Mouse (Mus musculus) stomach, postnatal 0 days (tissue): Measurements from ENCODE around the gene Dusp18. TPM values are rescaled to one million over a fixed set of nuclear protein-coding genes. Genes with fewer than 3 reads are reported as not detected.

ENCODE experiments used
- ATAC-seq: fragments of 200-750 bp; cut with Nextera tagmentation; 2 replicates; pipeline ENCODE4 v1.8.0; 2017; ENCODE audit not compliant: low FRiP score, low TSS enrichment
- DNase-seq: peaks from one replicate; pipeline ENCODE4 v3.0.0-alpha.2; 2016; ENCODE audit warnings: low spot score
- H3K27ac ChIP-seq: fragments of 300-500 bp; sonication (generic); replicated peaks from 2 replicates; pipeline ENCODE4 v1.5.1; 2014; ENCODE audit warnings: mild to moderate bottlenecking, control low read depth
- H3K27me3 ChIP-seq: fragments of 300-500 bp; sonication (generic); 2 replicates; pipeline ENCODE4 v1.6.1; 2014; ENCODE audit warnings: low read length; ENCODE audit not compliant: control insufficient read depth, insufficient read depth
- H3K36me3 ChIP-seq: fragments of 300-500 bp; sonication (generic); 2 replicates; pipeline ENCODE4 v1.6.1; 2014; ENCODE audit warnings: low read length, mixed read lengths; ENCODE audit not compliant: control insufficient read depth, insufficient read depth
- H3K4me1 ChIP-seq: fragments of 300-500 bp; sonication (generic); replicated peaks from 2 replicates; pipeline ENCODE4 v1.6.1; 2014; ENCODE audit warnings: antibody characterized with exemption; ENCODE audit not compliant: control insufficient read depth, insufficient read depth
- H3K4me2 ChIP-seq: fragments of 300-500 bp; sonication (generic); replicated peaks from 2 replicates; pipeline ENCODE4 v1.6.1; 2014; ENCODE audit warnings: low read depth, mild to moderate bottlenecking, control low read depth, moderate library complexity
- H3K4me3 ChIP-seq: fragments of 300-500 bp; sonication (generic); 2 replicates; pipeline ENCODE4 v1.5.1; 2014; ENCODE audit warnings: low read depth, low read length, control low read depth
- H3K9ac ChIP-seq: fragments of 300-500 bp; sonication (generic); 2 replicates; pipeline ENCODE4 v1.6.1; 2014; ENCODE audit warnings: mild to moderate bottlenecking, low read length, control low read depth, mixed read lengths
- H3K9me3 ChIP-seq: fragments of 300-500 bp; sonication (generic); 2 replicates; pipeline ENCODE4 v1.6.1; 2016; ENCODE audit warnings: low read length; ENCODE audit not compliant: control insufficient read depth
- CTCF ChIP-seq: IDR thresholded peaks from 2 replicates; pipeline ENCODE4 v1.5.1; 2016; ENCODE audit warnings: antibody characterized with exemption, low read depth, mild to moderate bottlenecking, moderate library complexity
- EP300 ChIP-seq: optimal IDR thresholded peaks from 2 replicates; pipeline ENCODE3; 2016; ENCODE audit warnings: antibody characterized with exemption
- WGBS: fragments of 180-500 bp; shearing (Covaris S2); extraction: QIAGEN DNeasy Blood & Tissue Kit; methylation state at CpG from one replicate; pipeline ENCODE4 v1.1.7; 2014; 5-methylcytosine and 5-hydroxymethylcytosine counted together
- polyA plus RNA-seq: library from polyadenylated mRNA; unstranded; fragments of >200 nt; fragmentation: Nextera tagmentation; extraction: Ambion mirVana; gene quantifications from 2 replicates; pipeline ENCODE4 v1.2.1, GENCODE M21; 2015

Gene Dusp18
- polyA plus RNA-seq, 1 experiment from 2014 or later, result 2.8 TPM

DNA sequence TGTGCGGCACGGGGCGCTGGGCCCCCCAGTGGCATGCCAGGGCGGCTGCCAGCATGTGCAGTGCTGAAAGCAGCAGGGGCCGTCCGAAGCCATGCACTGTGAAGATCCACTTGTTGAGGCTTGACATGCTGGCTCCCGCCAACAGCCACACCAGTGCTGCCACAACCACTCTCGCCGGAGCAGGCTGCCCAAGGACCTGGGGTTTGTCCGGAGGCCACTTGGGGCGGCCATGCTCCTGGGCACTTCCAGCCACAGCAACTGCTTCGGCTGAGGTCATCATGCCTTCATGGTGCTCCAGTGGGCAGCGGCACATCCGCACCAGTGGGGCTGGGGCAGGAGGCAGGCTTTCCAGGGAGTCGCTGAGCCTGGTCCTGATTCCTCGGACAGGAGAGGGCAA is 17.8 kb downstream of the Dusp18 start:
- Histone ChIP-seq H3K9me3 (no peaks in the 10 kb centered on the region), H3K27ac (peak overlapping the region; percentile 82), H3K36me3 (0 out of 2 replicates have a peak, but pooled peaks cover 2% of the 10 kb centered on the region), H3K4me2 (peak overlapping the region; percentile 88), H3K9ac (peak overlapping the region; percentile 67), H3K4me1 (peaks cover 11% of the 10 kb centered on the region), H3K4me3 (peak overlapping the region; percentile 58), H3K27me3 (no peaks in the 10 kb centered on the region)
- DNase-seq, result peak; percentile 36
- ATAC-seq, result no peak
- 0 out of 2 replicates have a peak, but pooled peaks have one; percentile 31 for TF ChIP-seq CTCF
- no peak for TF ChIP-seq EP300
- WGBS, result 3% methylated on average over 16 of the region's 16 CpGs

DNA sequence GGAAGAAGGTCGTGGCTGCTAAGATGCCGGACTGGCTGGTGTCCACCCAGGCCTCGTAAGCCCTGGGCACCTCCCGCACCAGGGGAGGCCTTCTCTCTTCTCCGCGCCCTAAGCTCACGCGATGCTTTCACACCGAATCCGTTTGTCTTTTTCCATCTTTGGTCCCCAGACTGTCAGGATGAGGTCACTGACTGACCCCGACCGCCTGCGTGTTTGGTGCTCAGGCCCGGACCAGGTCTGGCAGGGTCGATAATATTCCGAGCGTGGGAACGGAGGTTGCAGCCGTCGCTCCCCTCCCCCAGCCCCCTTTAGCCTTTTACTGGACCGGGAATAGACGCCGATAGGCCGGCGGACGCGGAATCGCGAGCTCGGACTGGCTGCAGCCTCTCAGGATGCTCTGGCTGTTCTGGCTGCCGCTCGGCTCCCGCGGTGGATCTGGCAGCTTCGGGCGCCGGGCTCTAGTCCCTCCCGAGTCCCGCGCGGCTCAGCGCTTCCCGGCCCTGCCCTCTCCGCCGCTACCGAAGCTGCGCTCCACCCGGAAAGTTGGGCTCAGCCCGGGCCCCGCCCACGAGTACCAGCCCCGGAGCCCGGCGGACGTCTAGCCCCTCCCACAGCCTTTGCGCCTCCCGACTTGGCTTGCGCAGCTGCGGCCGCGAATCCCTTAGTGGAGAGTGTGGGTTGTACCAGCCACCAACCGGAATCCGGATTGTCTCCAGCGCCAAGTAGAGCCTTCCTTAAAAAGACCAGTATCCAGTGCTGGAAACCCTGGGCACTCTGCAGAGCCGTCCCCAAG is 18.5 kb downstream of the Dusp18 start:
- Histone ChIP-seq H3K9ac (peak overlapping the region; percentile 67), H3K9me3 (no peaks in the 10 kb centered on the region), H3K4me1 (peaks cover 11% of the 10 kb centered on the region), H3K4me3 (peak overlapping the region; percentile 58), H3K27me3 (no peaks in the 10 kb centered on the region), H3K36me3 (0 out of 2 replicates have a peak, but pooled peaks cover 2% of the 10 kb centered on the region), H3K4me2 (peak overlapping the region; percentile 88), H3K27ac (peak overlapping the region; percentile 82)
- ATAC-seq, result peak; percentile 86
- peak; percentile 91 for DNase-seq
- TF ChIP-seq EP300 (no peak), CTCF (no peak)
- WGBS, result 1% methylated on average over 60 of the region's 65 CpGs

DNA sequence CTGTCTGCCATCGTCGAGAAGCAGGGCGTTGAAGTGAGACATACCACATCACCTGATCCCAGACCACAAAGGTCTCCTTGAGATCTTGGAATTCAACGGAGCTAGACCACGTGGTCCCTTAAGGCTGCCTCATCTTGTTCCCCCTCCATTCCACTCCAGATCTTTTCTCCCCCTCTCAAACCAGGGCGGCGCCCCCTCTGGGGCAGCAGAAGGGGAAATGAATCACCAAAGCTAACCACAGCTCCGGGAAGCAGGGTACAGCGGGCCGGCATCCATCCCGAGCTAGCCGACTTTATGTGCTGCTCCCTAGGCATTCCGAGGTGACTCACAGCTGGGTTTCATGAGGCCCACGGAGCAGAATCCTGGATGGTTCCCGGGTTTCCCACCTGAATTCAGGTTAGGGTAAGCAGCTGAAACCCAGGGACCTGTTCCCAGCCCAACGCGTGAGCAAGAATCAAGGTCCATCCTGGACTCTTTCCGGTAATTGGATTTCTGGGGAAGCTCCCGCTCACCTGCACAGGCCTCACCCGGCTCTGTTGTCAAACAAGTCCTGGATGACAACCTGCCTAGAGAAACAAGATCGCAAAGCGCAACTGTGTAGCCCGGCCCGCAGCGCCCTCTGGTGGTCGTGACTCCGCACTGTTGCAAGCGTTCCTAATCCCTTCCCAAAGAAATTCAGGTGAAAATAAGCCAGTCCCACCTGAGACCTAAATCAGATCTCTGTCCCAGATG is 19.2 kb downstream of the Dusp18 start, which contains the start of gene Slc35e4:
Gene Slc35e4 (minus strand): TSS at position 556 of the 732 bp plus-strand sequence.
- WGBS, result under 1% methylated on average over 28 of the region's 28 CpGs
- no peaks in the 10 kb centered on the region for H3K9me3 ChIP-seq
- H3K4me2 ChIP-seq, result peak within 1 kb of the TSS; percentile 88
- peaks cover 11% of the 10 kb centered on the region for H3K4me1 ChIP-seq
- peak within 1 kb of the TSS; percentile 82 for H3K27ac ChIP-seq
- DNase-seq (peak; percentile 87), ATAC-seq (peak; percentile 77)
- 0 out of 2 replicates have a peak, but pooled peaks cover 2% of the 10 kb centered on the region for H3K36me3 ChIP-seq
- no peaks in the 10 kb centered on the region for H3K27me3 ChIP-seq
- peak within 1 kb of the TSS; percentile 67 for H3K9ac ChIP-seq
- TF ChIP-seq EP300, result no peak
- peak; percentile 93 for TF ChIP-seq CTCF
- H3K4me3 ChIP-seq, result peak within 1 kb of the TSS; percentile 58

DNA sequence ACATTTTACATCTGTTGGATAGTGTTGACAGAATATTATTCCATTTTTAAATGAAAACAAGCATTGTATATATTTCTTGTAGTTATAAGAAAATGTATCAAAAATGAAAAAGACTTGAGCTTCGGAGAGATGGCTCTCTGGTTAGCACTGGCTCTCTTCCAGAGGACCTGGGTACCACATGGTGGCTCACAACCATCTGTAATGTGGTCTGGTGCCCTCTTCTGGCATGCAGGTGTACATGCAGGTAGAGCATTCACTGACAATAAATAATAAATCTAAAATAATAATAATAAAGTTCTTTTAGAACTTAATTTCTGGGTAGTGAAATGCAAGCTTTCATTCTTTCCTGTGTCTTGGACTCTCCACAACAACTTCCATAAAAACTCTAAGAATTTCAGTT is 23.7 kb downstream of the Dusp18 start:
- Histone ChIP-seq H3K27ac (no peak overlapping the region), H3K4me2 (no peak overlapping the region), H3K4me1 (peaks cover 5% of the 10 kb centered on the region; the same call in 1 of the 2 replicates), H3K36me3 (0 out of 2 replicates have a peak, but pooled peaks cover 2% of the 10 kb centered on the region), H3K4me3 (no peak overlapping the region), H3K9ac (no peak overlapping the region), H3K9me3 (no peaks in the 10 kb centered on the region), H3K27me3 (no peaks in the 10 kb centered on the region)
- DNase-seq (no peak), ATAC-seq (no peak)
- peak; percentile 72 for TF ChIP-seq CTCF
- no peak for TF ChIP-seq EP300
- 59% methylated on average over 1 of the region's 1 CpGs for WGBS

DNA sequence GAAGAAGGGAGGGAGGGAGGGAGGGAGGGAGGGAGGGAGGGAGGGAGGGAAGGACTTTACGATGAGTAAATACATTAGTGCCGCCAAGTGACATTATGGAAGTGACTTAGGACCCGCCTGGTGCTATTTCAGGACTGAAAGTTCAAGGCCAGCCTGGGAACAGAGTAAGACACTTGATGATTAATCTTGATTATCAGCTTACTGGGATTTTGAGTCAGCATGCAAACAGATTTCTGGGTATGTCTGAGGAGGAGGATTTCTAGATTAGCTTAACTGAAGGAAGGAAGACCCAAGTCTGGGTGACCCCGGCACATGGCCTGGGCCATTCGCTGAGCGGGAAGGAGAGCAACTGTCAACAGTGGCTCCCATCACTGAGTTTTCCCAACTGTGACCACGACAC is 25.4 kb downstream of the Dusp18 start:
- H3K4me1 ChIP-seq, result no peaks in the 10 kb centered on the region
- H3K27me3 ChIP-seq, result no peaks in the 10 kb centered on the region
- no peak overlapping the region for H3K4me3 ChIP-seq
- no peaks in the 10 kb centered on the region for H3K9me3 ChIP-seq
- TF ChIP-seq CTCF (no peak), EP300 (no peak)
- no peak overlapping the region for H3K4me2 ChIP-seq
- no peak overlapping the region for H3K27ac ChIP-seq
- 86% methylated on average over 7 of the region's 7 CpGs for WGBS
- DNase-seq, result no peak
- H3K36me3 ChIP-seq, result 0 out of 2 replicates have a peak, but pooled peaks cover 2% of the 10 kb centered on the region
- ATAC-seq, result no peak
- H3K9ac ChIP-seq, result no peak overlapping the region
